In the genomic region with DNA sequence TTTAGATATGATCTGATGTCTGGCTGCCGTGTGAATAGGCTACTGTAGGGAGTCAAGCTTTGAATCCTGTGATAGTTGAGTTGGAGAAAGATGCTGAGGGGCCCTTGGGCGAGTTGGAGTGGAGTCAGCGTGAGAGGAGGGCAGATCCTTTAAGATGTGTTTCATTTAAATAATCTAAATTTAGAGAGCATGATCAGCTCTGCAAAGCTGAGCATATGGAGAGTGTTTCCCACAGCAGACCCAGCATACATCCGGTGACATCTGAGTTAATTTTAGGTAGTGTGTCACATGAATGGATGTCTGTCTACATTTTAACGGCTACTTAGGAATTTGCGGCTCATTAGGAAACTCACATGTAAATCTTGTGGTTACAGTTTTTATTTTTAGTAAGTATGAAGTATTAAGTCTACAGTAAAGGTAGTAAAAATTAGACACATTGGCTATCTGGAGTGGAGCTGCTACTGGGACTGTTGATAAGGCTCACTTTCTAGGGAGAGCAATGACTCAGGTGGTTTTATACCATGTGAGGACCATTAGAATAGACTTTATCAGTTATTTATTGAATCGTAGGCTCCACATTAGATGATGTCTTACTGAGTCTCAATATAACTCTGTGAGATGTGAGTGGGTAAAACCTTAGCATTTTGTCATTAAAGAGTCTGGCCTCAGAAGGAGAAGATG, we compare ENCODE assay signal across 13 mouse cellular contexts.
DNase-seq lines count a peak whose midpoint lies in the region; ATAC-seq and TF ChIP-seq lines count a peak whose summit lies in the region.
"Had no signal": no experiment of that assay in that cellular context is flagged by ENCODE, and none has a peak within 500 bp of the region (broad histone marks: within the 10 kb centered on the region; RNA-seq: fewer than 3 reads in every experiment).

No protein-coding gene starts in this region.

- no peak for TF ChIP-seq EP300 in lung, postnatal 0 days (IDR thresholded peaks at IDR 0.05)

- ATAC-seq in heart, embryonic 12.5 days (ENCODE audit: insufficient number of reproducible peaks, low FRiP score), result no peak
- ATAC-seq in lung, postnatal 0 days, result no peak
- ATAC-seq in hematopoietic stem cell, adult 5-6 weeks (replicated peaks in 1 of 2; ENCODE audit: insufficient read depth in 1 of 2, low FRiP score in 2 of 2, low TSS enrichment in 1 of 2, low read depth in 1 of 2, poor library complexity in 2 of 2, severe bottlenecking in 2 of 2), result peak; percentile 66 to 82
- ATAC-seq: intestine, embryonic 15.5 days; midbrain, embryonic 16.5 days had no signal

- H3K27ac ChIP-seq in heart, embryonic 12.5 days (ENCODE audit: poor library complexity, severe bottlenecking), result peak overlapping the region; percentile 43
- no peak overlapping the region for H3K27ac ChIP-seq in lung, postnatal 0 days (ENCODE audit: low read length)
- no peak overlapping the region for H3K27ac ChIP-seq in thymus, adult 2 months (ENCODE audit: control insufficient read depth, insufficient read depth, low read length)
- H3K27ac ChIP-seq: intestine, embryonic 15.5 days; neural tube, embryonic 13.5 days had no signal

- peaks cover 14% of the 10 kb centered on the region for H3K4me1 ChIP-seq in heart, embryonic 12.5 days (replicated peaks)
- no peaks in the 10 kb centered on the region for H3K4me1 ChIP-seq in lung, postnatal 0 days (ENCODE audit: insufficient read depth, low read depth, low read length)
- peaks cover 5% of the 10 kb centered on the region for H3K4me1 ChIP-seq in thymus, adult 2 months (replicated peaks; ENCODE audit: control insufficient read depth, insufficient read depth, low read length)
- H3K4me1 ChIP-seq: intestine, embryonic 15.5 days had no signal

- no peak overlapping the region for H3K9ac ChIP-seq in heart, embryonic 12.5 days
- no peak overlapping the region for H3K9ac ChIP-seq in lung, postnatal 0 days (replicated peaks; ENCODE audit: low read depth)
- H3K9ac ChIP-seq: intestine, embryonic 15.5 days; neural tube, embryonic 13.5 days had no signal

- H3K9me3 ChIP-seq in heart, embryonic 12.5 days (replicated peaks), result no peaks in the 10 kb centered on the region
- H3K9me3 ChIP-seq in lung, postnatal 0 days (ENCODE audit: low read length), result no peaks in the 10 kb centered on the region
- H3K9me3 ChIP-seq: intestine, embryonic 15.5 days; neural tube, embryonic 13.5 days had no signal

- no peaks in the 10 kb centered on the region for H3K36me3 ChIP-seq in heart, embryonic 12.5 days
- H3K36me3 ChIP-seq in lung, postnatal 0 days (ENCODE audit: insufficient read depth, low read length), result no peaks in the 10 kb centered on the region
- H3K36me3 ChIP-seq in thymus, adult 2 months (ENCODE audit: control insufficient read depth, insufficient read depth, low read length), result no peaks in the 10 kb centered on the region
- H3K36me3 ChIP-seq: intestine, embryonic 15.5 days; neural tube, embryonic 13.5 days had no signal

- no peak for TF ChIP-seq POLR2A in thymus, adult 2 months (IDR thresholded peaks at IDR 0.05; ENCODE audit: control insufficient read depth, extremely low read depth, insufficient read depth, low read length, poor library complexity)

- DNase-seq in heart, adult 11 months, result no peak
- DNase-seq in lung, postnatal 0 days (ENCODE audit: low spot score), result peak; percentile 6
- no peak for DNase-seq in lung, postnatal 4 days
- no peak for DNase-seq in gastrocnemius, postnatal 25 days
- no peak for DNase-seq in thymus, adult 2 months
- DNase-seq: cerebellum, postnatal 10 days; lung, adult 18-20 months; thymus, postnatal 14 days had no signal

- H3K27me3 ChIP-seq in heart, embryonic 12.5 days (replicated peaks), result no peaks in the 10 kb centered on the region
- no peaks in the 10 kb centered on the region for H3K27me3 ChIP-seq in lung, postnatal 0 days (replicated peaks; ENCODE audit: insufficient read depth, low read length)
- no peaks in the 10 kb centered on the region for H3K27me3 ChIP-seq in thymus, adult 2 months (ENCODE audit: control insufficient read depth, insufficient read depth, low read length)
- H3K27me3 ChIP-seq: intestine, embryonic 15.5 days; neural tube, embryonic 13.5 days had no signal

- TF ChIP-seq CTCF in lung, postnatal 0 days (IDR thresholded peaks at IDR 0.05), result no peak
- no peak for TF ChIP-seq CTCF in thymus, adult 2 months (IDR thresholded peaks at IDR 0.05; ENCODE audit: borderline replicate concordance, control insufficient read depth, extremely low read depth, insufficient read depth, low read length, poor library complexity)

- no peak overlapping the region for H3K4me3 ChIP-seq in heart, embryonic 12.5 days
- no peak overlapping the region for H3K4me3 ChIP-seq in lung, postnatal 0 days (ENCODE audit: low read depth, low read length)
- no peak overlapping the region for H3K4me3 ChIP-seq in thymus, adult 2 months (ENCODE audit: control insufficient read depth, insufficient read depth, low read length)
- H3K4me3 ChIP-seq: intestine, embryonic 15.5 days; neural tube, embryonic 13.5 days had no signal

- H3K4me2 ChIP-seq in heart, embryonic 12.5 days, result no peak overlapping the region
- no peak overlapping the region for H3K4me2 ChIP-seq in lung, postnatal 0 days (replicated peaks; ENCODE audit: low read depth, low read length)
- H3K4me2 ChIP-seq: intestine, embryonic 15.5 days; neural tube, embryonic 13.5 days had no signal

- 56% methylated on average over 7 of the region's 7 CpGs for WGBS in heart, embryonic 12.5 days
- 60% methylated on average over 7 of the region's 7 CpGs for WGBS in lung, postnatal 0 days
- WGBS in thymus, adult 2 months, result 12% methylated on average over 7 of the region's 7 CpGs

Comparison
In these comparisons a context has a peak if more than half of its experiments do, and no peak if none do; other contexts are left out.
1. ATAC-seq: peak in hematopoietic stem cell, adult 5-6 weeks (2 of 2); none in heart, embryonic 12.5 days (single experiment) and lung, postnatal 0 days (single experiment).